Mouse (Mus musculus): Measurements from ENCODE around the gene Fam196b. TPM values are rescaled to one million over a fixed set of nuclear protein-coding genes. Genes with fewer than 3 reads are reported as not detected.

Fam196b gene
- total and polyA plus RNA-seq, 2 experiments, result not detected

- Histone ChIP-seq H3K79me2 (ENCODE audit: control insufficient read depth, insufficient read depth, low read length) (no peaks in the 10 kb centered on the region), H3K36me3 (ENCODE audit: control insufficient read depth, insufficient read depth, low read length) (no peaks in the 10 kb centered on the region), H3K9ac (ENCODE audit: low read depth, low read length) (no peak overlapping the region), H3K27ac (replicated peaks; ENCODE audit: insufficient read depth, low read depth, low read length) (no peak overlapping the region), H3K4me3 (ENCODE audit: insufficient read depth, low read depth, low read length) (no peak overlapping the region), H3K27me3 (ENCODE audit: control insufficient read depth, insufficient read depth, low read length) (0 out of 2 replicates have a peak, but pooled peaks cover 2% of the 10 kb centered on the region), H3K4me1 (ENCODE audit: control insufficient read depth, insufficient read depth, low read length) (no peaks in the 10 kb centered on the region)
- 84% methylated on average over 7 of the region's 7 CpGs for WGBS
- TF ChIP-seq POLR2A (IDR thresholded peaks at IDR 0.05; ENCODE audit: extremely low read depth, insufficient read depth, low read length), result no peak
- TF ChIP-seq CTCF (IDR thresholded peaks at IDR 0.05; ENCODE audit: low read depth, low read length), result no peak
- DNase-seq (ENCODE audit: extremely low read depth, low read depth, low spot score), result no peak
Observed at GRCm38 (mm10) chr11:34300064-34300463, 14.6 kb upstream of the Fam196b start.

GRCm38 (mm10) chr11:34306231-34306630 is 8.4 kb upstream of the Fam196b start:
- peaks cover 2% of the 10 kb centered on the region; the same call in 1 of the 2 replicates for H3K27me3 ChIP-seq (ENCODE audit: control insufficient read depth, insufficient read depth, low read length)
- no peaks in the 10 kb centered on the region for H3K36me3 ChIP-seq (ENCODE audit: control insufficient read depth, insufficient read depth, low read length)
- no peak for DNase-seq (ENCODE audit: extremely low read depth, low read depth, low spot score)
- H3K27ac ChIP-seq (replicated peaks; ENCODE audit: insufficient read depth, low read depth, low read length), result no peak overlapping the region
- H3K4me3 ChIP-seq (ENCODE audit: insufficient read depth, low read depth, low read length), result no peak overlapping the region
- no peak overlapping the region for H3K9ac ChIP-seq (ENCODE audit: low read depth, low read length)
- no peaks in the 10 kb centered on the region for H3K79me2 ChIP-seq (ENCODE audit: control insufficient read depth, insufficient read depth, low read length)
- TF ChIP-seq POLR2A (IDR thresholded peaks at IDR 0.05; ENCODE audit: extremely low read depth, insufficient read depth, low read length) (no peak), CTCF (IDR thresholded peaks at IDR 0.05; ENCODE audit: low read depth, low read length) (no peak)
- WGBS, result 65% methylated on average over 3 of the region's 3 CpGs
- H3K4me1 ChIP-seq (ENCODE audit: control insufficient read depth, insufficient read depth, low read length), result no peaks in the 10 kb centered on the region

GRCm38 (mm10) chr11:34308731-34309130 is 5.9 kb upstream of the Fam196b start:
- WGBS, result 92% methylated on average over 3 of the region's 3 CpGs
- Histone ChIP-seq H3K79me2 (ENCODE audit: control insufficient read depth, insufficient read depth, low read length) (no peaks in the 10 kb centered on the region), H3K27me3 (ENCODE audit: control insufficient read depth, insufficient read depth, low read length) (no peaks in the 10 kb centered on the region; the same call in 1 of the 2 replicates), H3K27ac (replicated peaks; ENCODE audit: insufficient read depth, low read depth, low read length) (no peak overlapping the region), H3K4me1 (ENCODE audit: control insufficient read depth, insufficient read depth, low read length) (no peaks in the 10 kb centered on the region), H3K9ac (ENCODE audit: low read depth, low read length) (no peak overlapping the region), H3K4me3 (ENCODE audit: insufficient read depth, low read depth, low read length) (no peak overlapping the region), H3K36me3 (ENCODE audit: control insufficient read depth, insufficient read depth, low read length) (no peaks in the 10 kb centered on the region)
- DNase-seq (ENCODE audit: extremely low read depth, low read depth, low spot score), result no peak
- TF ChIP-seq POLR2A (IDR thresholded peaks at IDR 0.05; ENCODE audit: extremely low read depth, insufficient read depth, low read length), result no peak
- TF ChIP-seq CTCF (IDR thresholded peaks at IDR 0.05; ENCODE audit: low read depth, low read length), result no peak

- H3K36me3 ChIP-seq (ENCODE audit: control insufficient read depth, insufficient read depth, low read length), result no peaks in the 10 kb centered on the region
- no peaks in the 10 kb centered on the region for H3K79me2 ChIP-seq (ENCODE audit: control insufficient read depth, insufficient read depth, low read length)
- H3K4me3 ChIP-seq (ENCODE audit: insufficient read depth, low read depth, low read length), result no peak overlapping the region
- no peak for DNase-seq (ENCODE audit: extremely low read depth, low read depth, low spot score)
- no peaks in the 10 kb centered on the region; the same call in 1 of the 2 replicates for H3K27me3 ChIP-seq (ENCODE audit: control insufficient read depth, insufficient read depth, low read length)
- H3K9ac ChIP-seq (ENCODE audit: low read depth, low read length), result no peak overlapping the region
- no peak overlapping the region for H3K27ac ChIP-seq (replicated peaks; ENCODE audit: insufficient read depth, low read depth, low read length)
- H3K4me1 ChIP-seq (ENCODE audit: control insufficient read depth, insufficient read depth, low read length), result no peaks in the 10 kb centered on the region
- 54% methylated on average over 2 of the region's 2 CpGs for WGBS
- TF ChIP-seq POLR2A (IDR thresholded peaks at IDR 0.05; ENCODE audit: extremely low read depth, insufficient read depth, low read length) (no peak), CTCF (IDR thresholded peaks at IDR 0.05; ENCODE audit: low read depth, low read length) (no peak)
Observed at GRCm38 (mm10) chr11:34309360-34309759, 5.3 kb upstream of the Fam196b start.

- 65% methylated on average over 5 of the region's 5 CpGs for WGBS
- DNase-seq (ENCODE audit: extremely low read depth, low read depth, low spot score), result no peak
- Histone ChIP-seq H3K9ac (ENCODE audit: low read depth, low read length) (no peak overlapping the region), H3K4me1 (ENCODE audit: control insufficient read depth, insufficient read depth, low read length) (no peaks in the 10 kb centered on the region), H3K4me3 (ENCODE audit: insufficient read depth, low read depth, low read length) (no peak overlapping the region), H3K79me2 (ENCODE audit: control insufficient read depth, insufficient read depth, low read length) (no peaks in the 10 kb centered on the region), H3K27me3 (ENCODE audit: control insufficient read depth, insufficient read depth, low read length) (no peaks in the 10 kb centered on the region), H3K36me3 (ENCODE audit: control insufficient read depth, insufficient read depth, low read length) (no peaks in the 10 kb centered on the region), H3K27ac (replicated peaks; ENCODE audit: insufficient read depth, low read depth, low read length) (no peak overlapping the region)
- TF ChIP-seq POLR2A (IDR thresholded peaks at IDR 0.05; ENCODE audit: extremely low read depth, insufficient read depth, low read length) (no peak), CTCF (IDR thresholded peaks at IDR 0.05; ENCODE audit: low read depth, low read length) (no peak)
Observed at GRCm38 (mm10) chr11:34311717-34312116, 2.9 kb upstream of the Fam196b start.

GRCm38 (mm10) chr11:34312208-34312607 is 2.4 kb upstream of the Fam196b start:
- no peaks in the 10 kb centered on the region for H3K79me2 ChIP-seq (ENCODE audit: control insufficient read depth, insufficient read depth, low read length)
- H3K27me3 ChIP-seq (ENCODE audit: control insufficient read depth, insufficient read depth, low read length), result no peaks in the 10 kb centered on the region
- no peak overlapping the region for H3K4me3 ChIP-seq (ENCODE audit: insufficient read depth, low read depth, low read length)
- no peak for TF ChIP-seq CTCF (IDR thresholded peaks at IDR 0.05; ENCODE audit: low read depth, low read length)
- no peak for TF ChIP-seq POLR2A (IDR thresholded peaks at IDR 0.05; ENCODE audit: extremely low read depth, insufficient read depth, low read length)
- no peaks in the 10 kb centered on the region for H3K4me1 ChIP-seq (ENCODE audit: control insufficient read depth, insufficient read depth, low read length)
- H3K36me3 ChIP-seq (ENCODE audit: control insufficient read depth, insufficient read depth, low read length), result no peaks in the 10 kb centered on the region
- no peak overlapping the region for H3K27ac ChIP-seq (replicated peaks; ENCODE audit: insufficient read depth, low read depth, low read length)
- 75% methylated on average over 7 of the region's 7 CpGs for WGBS
- DNase-seq (ENCODE audit: extremely low read depth, low read depth, low spot score), result no peak
- no peak overlapping the region for H3K9ac ChIP-seq (ENCODE audit: low read depth, low read length)

Measured in liver, adult 2 months (tissue).